Mouse (Mus musculus): ENCODE measurements around the gene Ankrd39.

- no peak for TF ChIP-seq POLR2A (IDR thresholded peaks at IDR 0.05; ENCODE audit: insufficient read depth, low read depth, low read length)
- TF ChIP-seq CTCF (IDR thresholded peaks at IDR 0.05): peak; percentile 54
- TF ChIP-seq EP300 (IDR thresholded peaks at IDR 0.05; ENCODE audit: insufficient read depth, low read depth, low read length): peak; percentile 5; the same call in 1 of the 2 replicates
Measured at GRCm38 (mm10) chr1:36534595-36535058, 12.6 kb downstream of the Ankrd39 start.
